Mouse (Mus musculus): ENCODE measurements around the gene Znhit6.

DNA sequence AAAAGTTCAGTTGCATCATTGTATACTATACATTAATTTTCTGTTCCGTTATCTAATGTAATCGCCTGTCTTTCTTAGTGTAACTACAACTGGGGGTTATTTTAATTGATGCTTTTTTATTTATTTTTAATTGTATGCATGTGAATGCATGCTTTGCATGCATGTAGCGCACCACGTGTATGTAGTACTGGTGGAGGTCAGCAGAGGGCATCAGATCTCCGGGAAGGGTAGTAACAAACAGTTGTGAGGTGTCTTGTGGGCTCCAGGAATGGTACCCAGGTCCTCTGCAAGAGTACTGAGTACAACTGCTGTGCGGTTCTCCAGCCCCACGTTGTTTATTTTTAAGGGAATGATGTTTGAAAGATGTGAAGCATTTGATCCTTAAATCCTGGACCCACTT lies 23.1 kb downstream of the Znhit6 start:
- peak; percentile 35 to 49; a peak in 2 of 4 replicates for TF ChIP-seq CTCF (conservative IDR thresholded peaks at IDR 0.05 in 1 of 2, IDR thresholded peaks at IDR 0.05 in 1 of 2; ENCODE audit: low read depth in 2 of 2, low read length in 2 of 2)
- no peak for TF ChIP-seq POLR2A (IDR thresholded peaks at IDR 0.05; ENCODE audit: low read depth, low read length)
- TF ChIP-seq CHD2 (IDR thresholded peaks at IDR 0.05; ENCODE audit: low read length) = no peak
- no peak for TF ChIP-seq KAT2A (IDR thresholded peaks at IDR 0.05; ENCODE audit: insufficient replicate concordance, low read length)
- TF ChIP-seq SMC3 (IDR thresholded peaks at IDR 0.05; ENCODE audit: low read depth, low read length) = peak; percentile 44
- TF ChIP-seq NRF1 (IDR thresholded peaks at IDR 0.05; ENCODE audit: low read depth, low read length) = no peak
- TF ChIP-seq RAD21 (IDR thresholded peaks at IDR 0.05; ENCODE audit: low read depth, low read length) = no peak; the same call in none of the 2 replicates
- TF ChIP-seq MAFK (IDR thresholded peaks at IDR 0.05; ENCODE audit: insufficient replicate concordance, low read length) = no peak
- no peak for TF ChIP-seq RCOR1 (conservative IDR thresholded peaks at IDR 0.05; ENCODE audit: low read depth, low read length)
